Mouse (Mus musculus) cerebellum, postnatal 14 days (tissue): ENCODE measurements around the gene Vmn2r81.
"Not testable (repeated sequence)": the region's sequence is repeated elsewhere in the genome, so short reads cannot be mapped to it uniquely, and the experiment has no call there.

Experiments used
- DNase-seq, 2 experiments: peaks; one replicate each; pipeline ENCODE4 v3.0.0; 2021; ENCODE audit warnings: mixed read lengths in 2 of 2

Vmn2r81 gene

GRCm38 (mm10) chr10:79247392-79247791, at the start of gene Vmn2r81:
Vmn2r81 (plus strand) TSS chr10:79247692.
- not testable (repeated sequence) for DNase-seq

DNA sequence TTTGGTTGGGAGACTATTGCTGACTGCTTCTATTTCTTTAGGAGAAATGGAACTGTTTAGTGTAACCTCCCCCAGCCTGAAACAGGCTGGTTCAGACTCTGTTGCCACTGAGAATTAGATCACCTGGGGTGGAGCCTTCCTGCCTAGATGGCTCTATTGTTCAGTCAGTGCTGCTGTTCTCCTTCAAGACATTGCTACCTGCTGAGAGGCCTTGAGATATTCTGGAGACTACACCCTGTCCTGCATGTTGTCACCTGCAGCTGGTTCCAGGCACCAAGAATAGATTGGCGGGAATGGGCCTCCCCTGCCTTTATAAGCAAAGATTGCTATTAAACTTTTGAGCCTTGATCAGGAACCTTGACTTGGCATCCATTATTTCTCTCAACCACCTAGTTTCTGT, 47.5 kb upstream of the Vmn2r81 start:
- DNase-seq: not testable (repeated sequence)

GRCm38 (mm10) chr10:79220432-79220831, 27.1 kb upstream of the Vmn2r81 start:
- DNase-seq: no peak

DNA sequence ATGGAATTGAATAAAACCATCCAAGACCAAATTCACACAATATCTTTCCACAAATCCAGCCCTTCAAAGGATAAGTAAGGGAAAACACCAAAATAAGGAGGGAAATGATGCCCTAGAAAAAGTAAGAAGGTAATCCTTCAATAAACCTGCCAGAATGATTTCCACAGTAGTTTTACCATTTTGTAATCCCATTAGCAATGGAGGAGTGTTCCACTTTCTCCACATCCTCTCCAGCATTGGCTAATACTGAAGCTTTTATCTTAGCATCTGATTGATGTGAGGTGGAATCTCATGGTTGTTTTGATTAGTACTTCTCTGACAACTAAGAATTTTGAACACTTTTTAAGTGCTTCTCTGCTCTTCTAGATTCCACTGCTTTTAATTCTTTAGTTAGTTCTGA, 25.9 kb upstream of the Vmn2r81 start:
- DNase-seq: no peak

GRCm38 (mm10) chr10:79222214-79222613, 25.3 kb upstream of the Vmn2r81 start:
- DNase-seq: no peak

DNA sequence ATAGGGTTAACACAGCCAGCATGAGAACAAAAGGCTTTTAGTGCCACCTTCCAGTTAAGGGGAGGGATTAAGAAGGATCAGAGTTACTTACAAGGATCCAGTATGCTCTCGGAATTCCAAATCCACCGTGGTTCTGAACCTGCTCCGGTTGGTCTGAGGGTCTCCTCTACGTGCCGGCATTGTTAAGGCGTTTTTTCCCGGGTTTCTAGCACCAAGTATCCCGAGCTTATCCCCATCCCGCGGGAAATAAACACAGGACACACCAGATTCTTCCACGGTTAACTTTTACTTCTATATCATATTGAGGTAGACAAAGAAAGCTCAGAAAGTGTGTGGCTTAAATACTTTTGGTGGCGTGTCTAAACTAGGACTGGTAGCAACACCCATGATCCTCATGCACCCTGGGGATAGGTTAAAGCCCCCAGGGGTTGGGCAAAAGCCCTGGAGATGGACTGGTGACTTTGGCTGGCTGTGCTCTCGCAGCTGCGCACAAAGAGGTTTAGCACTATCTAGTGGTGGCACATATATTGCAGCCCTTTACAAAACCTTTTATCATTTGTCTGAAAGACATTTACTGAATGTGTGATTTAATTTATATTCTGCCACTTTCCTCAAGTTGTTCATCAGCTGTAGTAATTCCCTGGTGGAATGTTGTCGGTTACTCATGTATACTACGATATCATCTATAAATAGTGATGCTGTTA, 74.7 kb downstream of the Vmn2r81 start:
- not testable (repeated sequence) for DNase-seq

- no peak for DNase-seq
These were observed 75.2 kb downstream of the Vmn2r81 start for GRCm38 (mm10) chr10:79322737-79323086.
